Mouse (Mus musculus) naive thymus-derived CD4-positive, alpha-beta T cell, adult 2 months (primary cell): Measurements from ENCODE around the gene Fxyd5.
A peak's percentile ranks its signal among the peaks of the same experiment; 100 is the strongest.

ENCODE experiments used
- DNase-seq: peaks from one replicate; pipeline ENCODE4 v3.0.0-alpha.2; 2011; ENCODE audit warnings: low read depth

Fxyd5 gene

DNA sequence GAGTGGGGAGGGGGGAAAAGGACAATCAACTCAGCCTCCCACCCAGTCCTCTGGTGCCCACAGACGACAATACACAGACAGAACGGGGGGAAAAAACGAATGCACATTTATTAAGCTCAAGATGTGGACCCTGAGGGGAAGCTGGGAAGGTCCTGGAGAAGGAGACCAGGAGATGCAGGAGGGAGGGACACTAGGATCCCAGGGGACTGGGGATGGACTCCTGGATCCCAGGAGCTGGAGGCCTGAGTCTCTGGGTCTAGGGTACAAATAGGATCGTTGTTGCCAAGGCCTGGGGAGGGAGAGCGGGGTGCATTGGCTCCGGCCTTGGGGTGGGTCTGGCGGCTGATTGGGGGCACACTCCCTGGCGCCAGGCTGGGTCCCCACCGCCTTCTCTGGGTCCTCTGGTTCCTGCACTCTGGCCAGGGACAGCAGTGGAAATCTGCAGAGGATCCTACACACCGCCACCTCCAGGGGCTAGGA, at the start of gene Fxyd5:
TSS of gene Fxyd5 (minus strand) at position 51 of the 480 bp plus-strand sequence.
- DNase-seq: no peak

DNA sequence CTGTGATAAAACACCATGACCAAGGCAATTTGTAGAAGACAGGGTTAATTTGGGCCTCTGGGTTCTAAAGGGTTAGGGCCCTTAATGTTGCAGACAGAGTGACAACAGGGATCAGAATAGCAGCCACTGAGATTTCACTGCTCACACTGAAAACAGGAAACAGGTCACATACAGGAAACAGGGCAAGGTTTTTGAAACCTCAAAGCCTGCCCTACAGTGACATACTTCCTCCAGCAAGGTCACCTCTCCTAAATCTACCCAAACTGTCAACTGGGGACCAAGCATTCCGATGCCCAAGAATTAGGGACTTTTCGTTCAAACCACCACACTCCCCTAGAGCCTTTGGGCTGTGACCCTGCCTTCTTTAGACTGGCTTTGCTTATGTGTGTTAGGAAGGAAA, 47.4 kb upstream of the Fxyd5 start:
- DNase-seq: peak; percentile 86

DNA sequence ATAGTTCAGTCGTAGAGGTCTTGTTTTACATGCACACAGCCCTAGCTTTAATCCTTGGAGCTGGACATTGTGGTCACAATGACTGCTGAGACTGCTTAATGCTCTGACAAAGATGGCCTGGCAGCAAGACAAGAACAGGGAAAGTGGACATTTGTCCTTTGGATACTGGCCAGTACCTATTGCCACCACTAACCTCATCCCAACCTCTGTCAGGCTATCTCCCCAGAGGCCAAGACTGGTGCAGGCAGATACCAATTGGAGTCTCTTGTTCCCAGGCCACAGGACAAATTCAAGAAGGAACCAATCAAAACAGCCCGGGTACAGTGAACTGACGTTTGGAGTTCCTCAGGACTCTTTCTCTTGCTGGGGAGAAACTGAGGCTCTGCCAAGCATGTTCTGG, 45.9 kb upstream of the Fxyd5 start:
- no peak for DNase-seq

DNA sequence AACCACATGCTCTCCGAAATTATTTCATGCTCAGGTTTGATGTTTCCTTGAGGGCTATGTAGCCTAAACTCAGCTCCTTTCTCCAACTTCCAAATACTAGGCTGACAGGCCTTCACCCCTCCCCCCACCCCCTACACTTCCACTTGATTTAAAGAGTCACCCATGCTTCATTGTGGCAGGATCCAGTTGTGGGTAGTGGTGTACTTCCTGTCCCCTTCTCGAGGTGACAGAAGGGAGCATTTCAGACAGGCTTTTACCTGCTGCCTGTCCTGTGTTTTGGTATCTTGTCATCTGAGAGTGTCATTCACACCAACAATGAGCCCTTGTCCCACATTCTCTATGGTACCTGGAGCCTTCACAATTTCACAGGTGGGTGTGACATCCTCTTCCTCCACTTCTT, 45.0 kb upstream of the Fxyd5 start:
- peak; percentile 70 for DNase-seq

DNA sequence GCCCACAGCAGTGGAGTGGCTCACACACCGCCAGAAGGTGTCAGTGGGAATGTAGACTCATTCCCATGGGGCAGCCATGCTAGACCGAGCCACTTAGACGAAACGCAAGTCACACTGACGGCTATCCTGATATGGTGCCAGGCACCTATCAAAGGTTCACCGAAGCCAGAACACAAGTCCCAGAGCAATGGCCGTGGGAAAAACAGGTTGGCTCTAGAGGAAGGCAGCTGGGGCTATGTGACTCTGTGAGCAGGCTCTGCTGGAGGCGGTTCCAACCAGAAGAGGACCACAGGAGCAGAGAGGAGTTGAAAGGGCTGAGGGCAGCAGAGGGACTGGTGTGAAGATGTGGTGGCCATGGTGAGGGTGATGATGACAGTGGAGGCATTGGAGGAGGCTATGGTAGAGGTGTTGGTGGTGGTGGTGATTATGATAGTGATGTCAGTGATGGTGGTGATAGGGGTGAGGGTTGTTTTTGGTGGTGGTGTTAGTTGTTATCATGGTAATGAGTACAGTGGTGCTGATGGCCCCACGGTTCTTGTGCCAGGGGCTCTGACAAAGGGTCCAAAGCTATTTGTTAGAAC, 44.0 kb upstream of the Fxyd5 start:
- no peak for DNase-seq

GRCm38 (mm10) chr7:31085171-31085570, 42.9 kb upstream of the Fxyd5 start:
- DNase-seq: no peak

DNA sequence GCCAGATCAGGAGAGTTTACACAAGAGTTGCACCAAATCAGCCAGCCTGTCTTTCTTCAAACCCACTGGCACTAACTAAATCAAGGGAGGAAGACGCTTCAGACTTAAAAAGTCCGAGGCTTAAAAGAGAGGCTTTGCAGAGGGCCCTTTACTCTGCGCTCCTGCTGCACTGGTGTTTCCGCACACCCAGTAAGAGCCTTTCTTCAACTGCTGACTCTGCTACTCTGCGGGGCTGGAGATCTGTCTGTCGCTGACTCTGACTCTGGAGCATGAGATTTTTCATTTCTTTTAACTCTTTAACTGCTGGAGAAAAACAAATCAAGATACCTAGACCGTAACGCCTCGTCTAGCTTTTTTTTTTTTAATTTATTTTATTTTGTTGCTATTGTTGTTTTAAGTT, 41.9 kb upstream of the Fxyd5 start:
- no peak for DNase-seq

DNA sequence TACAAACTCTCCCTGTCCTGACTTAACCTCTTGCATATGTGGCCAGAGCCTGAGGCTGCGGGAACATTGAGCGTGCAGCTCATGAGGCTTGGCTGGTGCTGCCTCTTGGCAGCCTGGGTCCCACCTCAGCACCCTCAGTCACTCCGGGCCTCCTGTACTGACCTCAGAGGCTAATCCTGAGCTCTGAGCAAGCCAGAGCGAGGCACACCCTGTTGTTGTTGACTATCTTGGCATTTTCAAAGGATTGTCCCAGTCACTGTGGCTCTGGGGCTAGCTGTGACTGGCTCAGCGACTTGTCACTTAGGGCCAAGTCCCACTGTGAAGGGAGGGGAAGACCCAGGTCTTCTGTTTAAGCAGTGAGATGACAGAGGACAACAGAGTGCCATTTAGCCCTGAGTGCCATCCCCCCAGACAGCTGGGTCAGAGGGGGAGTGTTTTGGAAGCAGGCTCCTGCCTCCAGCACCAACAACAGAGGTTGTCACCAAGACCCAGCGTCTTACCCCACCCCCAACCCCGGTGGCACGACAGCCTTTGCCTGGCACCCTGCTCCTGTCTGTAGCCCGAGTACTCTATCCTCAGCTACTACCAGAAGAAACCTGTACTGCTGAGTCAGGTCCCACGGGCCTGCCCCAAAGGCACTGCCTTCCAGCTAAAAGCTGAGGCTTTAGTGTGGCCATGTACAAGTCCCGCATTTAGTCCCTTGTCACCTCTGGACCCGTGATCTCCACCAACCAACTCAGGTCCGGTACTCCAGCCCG, 40.7 kb upstream of the Fxyd5 start:
- no peak for DNase-seq

GRCm38 (mm10) chr7:31082106-31082505, 39.8 kb upstream of the Fxyd5 start:
- no peak for DNase-seq

DNA sequence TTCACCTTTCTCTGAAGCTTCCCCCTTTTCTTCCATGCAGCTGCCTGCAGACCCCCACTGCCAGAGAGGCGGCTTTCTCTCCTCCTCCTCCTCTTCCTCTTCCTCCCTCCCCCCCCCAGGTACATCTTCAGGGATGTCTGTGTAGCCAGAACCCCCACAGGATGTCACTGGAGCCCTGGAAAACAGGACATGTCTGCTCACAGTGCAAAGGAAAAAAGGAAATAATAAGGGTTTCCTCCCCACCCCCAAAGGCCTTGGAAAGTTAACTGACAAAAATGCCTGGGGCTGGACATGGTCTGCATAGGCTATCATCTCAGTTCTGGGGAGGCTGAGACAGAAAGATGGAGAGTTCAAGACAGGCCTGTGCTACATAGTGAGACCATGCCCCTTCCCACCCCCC, 38.8 kb upstream of the Fxyd5 start:
- no peak for DNase-seq

GRCm38 (mm10) chr7:31080611-31081010, 38.3 kb upstream of the Fxyd5 start:
- DNase-seq: no peak

GRCm38 (mm10) chr7:31079670-31080069, 37.4 kb upstream of the Fxyd5 start:
- no peak for DNase-seq

DNA sequence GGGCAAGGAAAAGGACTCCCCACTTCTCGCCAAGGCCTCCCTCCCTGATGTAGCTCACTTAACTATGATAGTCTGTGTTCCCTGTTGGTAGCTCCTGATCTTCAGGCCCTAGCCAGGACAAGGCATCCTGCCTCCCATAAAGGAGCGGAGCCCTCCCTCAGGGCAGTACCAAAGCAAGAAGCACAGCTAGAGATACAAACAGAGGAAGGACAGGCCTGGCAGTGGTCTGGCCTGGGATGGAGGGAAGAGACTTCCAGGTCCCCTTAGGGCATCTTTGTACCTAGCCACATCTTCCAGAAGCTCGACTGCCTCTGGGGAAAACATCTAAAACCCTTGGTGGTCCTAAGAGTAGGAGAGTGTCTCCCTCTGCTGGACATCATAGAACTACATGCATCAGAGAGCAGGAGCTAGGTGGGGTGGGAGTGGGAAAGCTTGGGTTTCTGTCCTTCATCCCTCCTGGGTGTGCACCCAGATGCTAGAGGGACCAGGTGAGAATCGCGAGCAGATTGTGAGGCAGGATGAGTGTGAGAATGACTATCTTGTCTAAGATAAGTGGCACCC, 35.7 kb upstream of the Fxyd5 start:
- peak; percentile 73 for DNase-seq

DNA sequence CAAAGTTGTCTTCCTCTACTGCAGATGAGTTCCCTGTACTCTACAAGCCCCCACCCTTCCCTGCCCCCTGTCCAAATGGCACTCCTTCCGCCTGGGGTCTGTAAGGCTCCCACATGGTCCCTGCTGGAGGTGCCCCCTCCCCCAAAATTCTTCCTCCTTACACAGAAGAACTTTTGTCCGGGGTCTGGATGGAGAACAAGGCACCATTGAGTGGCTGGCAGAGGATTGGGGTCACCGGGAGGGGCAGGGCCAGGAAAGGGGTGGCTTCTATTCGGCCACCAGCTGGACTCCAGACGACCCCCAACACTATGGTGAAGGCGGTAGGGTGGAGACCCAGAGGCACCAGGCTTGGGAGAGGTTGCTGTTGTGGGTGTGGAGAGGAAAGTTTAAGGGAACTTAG, 35.2 kb upstream of the Fxyd5 start:
- DNase-seq: no peak

DNA sequence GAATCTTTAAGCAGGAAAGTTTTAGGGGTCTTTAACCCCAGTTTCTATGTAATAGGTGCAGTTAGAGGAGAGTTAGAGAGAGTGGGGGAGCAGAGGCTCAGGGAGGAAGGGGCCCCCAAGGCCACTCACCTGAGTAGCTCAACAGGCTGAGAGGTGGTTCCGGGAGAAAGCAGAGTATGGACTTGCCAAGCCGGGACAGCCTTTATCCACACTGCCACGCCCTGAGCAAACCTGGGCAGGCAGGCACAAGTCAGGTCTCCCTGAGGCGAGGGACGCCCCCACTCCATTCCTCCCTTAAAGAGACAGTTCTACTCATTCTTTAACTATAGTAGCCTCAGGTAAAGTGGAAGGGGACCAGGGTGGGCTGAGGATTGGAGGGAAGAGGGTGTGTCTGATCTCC, 34.2 kb upstream of the Fxyd5 start, which contains the start of gene Fxyd3:
TSS of gene Fxyd3 (minus strand) at position 213 of the 400 bp plus-strand sequence.
- DNase-seq: no peak

- no peak for DNase-seq
Observed at GRCm38 (mm10) chr7:31074713-31075069, 32.4 kb upstream of the Fxyd5 start.

DNA sequence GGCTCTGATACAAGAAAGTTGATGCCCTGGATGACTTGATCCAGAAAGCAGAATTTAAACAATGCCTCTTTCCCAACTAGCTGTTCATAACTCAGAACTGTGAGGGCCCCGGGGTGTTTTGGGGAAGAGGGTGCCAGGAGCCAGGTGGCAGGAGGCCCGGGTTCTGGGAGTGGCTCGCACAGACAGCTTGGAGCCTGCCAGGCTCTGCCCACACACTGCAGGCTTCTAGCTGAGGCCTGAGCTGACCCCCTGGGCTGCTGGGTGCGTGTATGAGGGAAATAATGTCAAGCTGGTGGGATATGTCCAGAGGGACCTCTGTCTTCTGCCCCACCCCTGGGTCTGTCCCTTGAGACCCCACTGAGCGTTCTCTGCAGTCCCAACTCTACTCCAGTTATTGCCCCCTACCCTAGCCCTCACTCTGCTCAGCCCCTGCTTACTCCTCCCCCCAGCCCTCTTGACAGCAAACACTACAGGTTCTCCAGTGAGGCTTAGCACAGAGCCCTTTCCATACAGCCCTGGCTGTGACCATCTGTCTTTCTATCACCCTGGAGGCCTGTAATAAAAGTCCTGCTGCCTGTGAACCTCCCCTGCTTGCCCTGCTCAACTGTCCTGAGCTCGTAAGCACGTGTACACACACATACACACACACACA, 31.9 kb upstream of the Fxyd5 start:
- DNase-seq: no peak

DNA sequence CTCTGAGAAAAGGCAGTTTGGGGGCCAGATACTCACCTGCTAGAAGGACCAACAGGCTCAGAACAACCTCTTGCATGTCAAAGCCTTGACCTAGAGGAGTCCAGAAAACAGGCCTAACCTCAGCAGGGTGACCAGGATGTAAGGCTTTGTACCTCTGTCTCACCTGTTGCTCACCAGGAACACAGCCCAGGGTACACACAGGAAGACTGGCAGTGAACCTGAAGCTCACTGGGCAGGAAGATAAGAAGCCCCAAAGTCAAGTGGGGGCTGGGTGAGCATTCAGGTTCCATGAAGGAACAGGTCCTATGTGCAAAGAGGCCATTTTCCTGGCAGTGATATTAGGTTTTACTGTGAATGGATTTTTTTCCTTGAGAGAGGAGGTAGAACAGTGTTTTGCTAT, 31.3 kb upstream of the Fxyd5 start:
- DNase-seq: no peak

DNA sequence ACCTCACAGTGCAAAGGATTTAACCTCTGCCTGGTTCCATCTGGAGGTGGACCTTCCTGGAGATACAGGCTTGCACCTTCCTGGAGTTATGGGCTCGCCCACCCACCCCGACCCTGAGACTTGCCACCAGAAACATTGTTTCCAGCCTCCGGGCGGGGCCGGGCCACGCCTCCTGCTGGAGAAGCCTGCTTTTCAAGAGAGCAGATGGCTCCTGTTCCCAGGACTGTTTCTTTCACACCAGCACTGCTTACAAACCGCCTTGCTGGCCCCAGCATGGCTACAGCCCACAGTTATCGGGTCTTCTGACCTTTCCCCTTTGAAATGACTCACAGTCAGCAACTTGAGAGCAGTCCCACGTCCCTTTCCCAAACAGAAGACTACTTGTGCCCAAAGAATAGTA, 30.0 kb upstream of the Fxyd5 start:
- DNase-seq: no peak

DNA sequence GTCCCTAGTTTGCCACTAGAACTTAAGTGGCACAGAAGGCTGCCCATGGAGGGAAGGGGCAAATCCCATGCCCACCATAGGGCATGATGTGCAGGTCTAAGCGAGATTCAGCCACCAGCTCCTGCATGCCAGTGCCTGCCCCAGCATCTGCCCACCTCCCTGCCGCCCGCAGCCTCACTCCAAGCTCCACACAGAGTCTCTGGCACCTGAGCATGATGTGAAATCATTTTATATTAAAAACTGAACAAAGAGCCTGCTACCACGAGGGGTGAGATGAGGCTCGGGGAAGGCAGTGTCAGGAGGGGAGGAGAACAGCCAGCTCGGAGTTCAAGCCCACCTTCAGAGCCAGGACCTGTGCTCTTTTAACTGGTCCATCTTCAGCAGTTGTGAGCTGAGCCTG, 28.0 kb upstream of the Fxyd5 start:
- no peak for DNase-seq

DNA sequence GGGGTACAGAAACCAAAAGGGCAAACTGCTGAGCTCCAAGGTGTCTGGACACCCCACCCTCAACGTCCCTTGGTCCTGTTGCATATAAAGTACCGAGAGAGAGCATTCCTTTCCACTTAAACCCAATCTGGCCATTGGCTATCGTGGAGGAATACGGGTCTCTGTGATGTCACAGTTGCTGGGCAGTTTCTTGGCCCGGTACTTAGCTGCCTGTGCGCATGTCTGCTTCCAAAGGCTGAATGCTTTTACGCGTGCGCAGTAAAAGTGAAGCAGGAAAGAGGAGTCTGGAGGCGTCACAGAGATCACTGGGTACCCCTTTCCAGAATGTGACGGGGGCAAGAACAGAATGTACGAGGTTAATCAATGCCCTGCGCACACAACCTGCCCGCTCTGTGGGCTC, 27.2 kb upstream of the Fxyd5 start:
- DNase-seq: no peak

GRCm38 (mm10) chr7:31067836-31068235, 25.6 kb upstream of the Fxyd5 start:
- no peak for DNase-seq

- no peak for DNase-seq
Observed at GRCm38 (mm10) chr7:31063074-31063560, 20.8 kb upstream of the Fxyd5 start.
